Mouse (Mus musculus): Measurements from ENCODE around the gene Klb.

Gene Klb

DNA sequence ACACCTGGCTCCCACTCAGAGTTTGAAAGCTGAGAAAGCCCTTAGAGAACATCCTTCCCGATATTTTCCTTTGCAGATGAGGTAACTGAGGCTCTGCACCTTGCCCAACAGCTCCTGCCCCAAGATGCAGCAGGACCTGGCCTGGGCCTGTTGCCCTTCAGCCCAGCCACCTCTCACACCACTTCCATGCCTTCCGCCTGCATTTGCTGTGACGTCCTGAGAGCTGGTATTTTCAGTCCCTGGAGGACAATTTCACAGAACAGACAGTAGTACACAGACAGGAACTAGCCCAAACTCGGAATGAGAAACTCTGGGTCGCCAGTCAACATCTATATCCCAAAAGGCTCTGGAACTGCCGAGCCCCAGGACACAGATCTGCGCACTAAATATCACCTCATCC lies 26.6 kb downstream of the Klb start:
- no peak for DNase-seq (ENCODE audit: low spot score in 2 of 2)

DNA sequence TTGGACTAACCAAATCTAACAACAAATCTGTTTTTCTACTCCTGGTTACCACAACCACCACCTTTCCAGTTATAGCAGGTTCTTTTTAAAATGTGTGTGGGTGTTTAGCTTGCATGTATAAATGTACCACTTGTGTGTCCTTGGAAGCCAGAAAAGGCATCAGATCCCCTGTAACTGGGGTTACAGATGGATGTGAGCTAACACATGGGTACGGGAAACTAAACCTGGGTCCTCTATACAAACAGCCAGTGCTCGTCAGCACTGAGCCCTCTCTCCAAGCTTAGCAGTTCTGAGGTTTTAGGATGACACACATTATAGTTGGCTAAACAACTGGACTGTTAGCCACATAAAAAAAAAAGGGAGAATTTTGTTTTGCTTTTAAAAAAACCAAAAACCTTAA lies 37.6 kb downstream of the Klb start:
- no peak for DNase-seq (ENCODE audit: low spot score in 2 of 2)

DNA sequence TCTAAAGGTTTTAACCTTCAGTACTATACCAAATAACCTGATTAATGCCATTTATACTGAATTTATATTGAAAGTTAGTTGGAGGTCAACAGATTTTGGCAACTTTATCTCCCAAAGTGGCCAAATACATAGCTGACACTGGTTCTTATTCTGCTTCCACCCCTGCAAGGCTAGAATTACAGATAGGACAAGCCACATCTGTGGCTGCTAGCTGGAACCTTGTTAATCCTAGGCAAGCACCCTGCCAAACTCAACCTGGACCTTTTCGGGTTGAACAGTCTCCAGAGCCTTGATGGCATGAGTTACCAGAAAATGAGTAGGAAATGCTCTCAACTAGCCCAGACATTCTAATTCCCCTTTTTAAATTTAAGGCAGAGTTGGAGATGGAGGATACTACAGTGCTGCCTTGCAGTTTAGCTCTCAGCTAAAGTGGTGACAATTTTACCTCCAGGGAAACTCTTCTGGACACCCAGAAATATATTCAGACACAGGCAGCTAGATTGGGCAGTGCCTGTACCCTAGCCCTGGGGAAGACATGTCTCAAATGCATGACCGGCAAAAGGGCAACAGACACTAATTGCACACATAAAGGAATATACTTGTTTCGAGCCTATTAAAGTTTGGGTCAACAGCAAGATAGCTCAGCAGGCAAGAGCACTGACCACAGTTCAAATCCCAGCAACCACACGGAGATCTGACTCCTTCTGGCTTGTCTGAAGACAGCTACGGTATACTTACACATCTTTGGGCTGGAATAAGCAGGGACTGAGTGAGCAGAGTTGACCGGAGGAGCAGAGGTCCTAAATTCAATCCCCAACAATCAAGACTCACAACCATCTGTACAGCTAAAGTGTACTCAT lies 39.1 kb downstream of the Klb start:
- no peak for DNase-seq (ENCODE audit: low spot score in 2 of 2)

DNA sequence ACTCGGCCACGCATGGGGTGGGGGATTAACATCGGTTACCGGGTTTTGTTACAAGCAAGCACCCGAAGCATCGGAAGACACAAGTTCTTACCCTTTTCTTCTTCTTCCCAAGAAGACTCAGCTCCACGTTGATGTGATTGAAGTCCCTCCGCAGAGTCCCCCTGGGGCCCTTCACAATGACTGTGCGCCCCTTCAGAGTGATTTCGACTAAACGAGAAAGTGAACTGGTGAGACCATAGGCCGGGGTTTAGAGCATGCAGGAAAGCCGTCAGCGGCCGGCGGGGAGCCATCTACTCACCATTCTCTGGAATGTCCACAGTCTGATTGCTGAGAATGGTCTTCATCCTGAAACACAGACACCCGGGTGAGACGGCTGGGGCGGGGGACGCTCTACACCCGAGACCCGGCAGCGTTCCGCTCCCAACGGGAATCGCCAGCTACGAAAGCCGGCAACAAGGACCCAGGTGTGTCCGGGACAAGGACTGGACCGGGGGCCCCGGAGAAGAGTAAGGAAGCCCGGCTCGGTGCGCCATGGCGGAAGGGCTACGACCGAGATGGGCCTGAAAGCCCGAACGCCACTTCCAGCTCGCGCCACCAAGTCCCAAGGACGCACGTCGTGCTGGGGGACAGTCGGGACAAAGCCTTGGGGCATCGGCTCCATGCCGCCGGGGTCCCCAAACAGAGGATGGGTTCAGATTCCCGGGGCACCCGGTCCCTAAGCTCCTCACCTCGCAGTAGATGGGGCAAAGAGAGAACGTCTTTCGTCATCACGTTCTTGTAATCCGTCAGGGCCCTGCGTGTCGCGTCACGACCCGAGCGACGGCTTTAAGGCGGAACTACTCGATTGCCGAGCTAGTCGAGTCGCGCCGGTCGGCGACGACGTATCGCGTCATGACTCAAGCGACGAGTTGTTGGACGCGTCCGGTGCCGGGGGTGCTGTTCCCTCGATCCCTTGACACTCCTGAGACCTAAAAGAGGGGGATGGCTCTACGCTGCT lies 42.8 kb downstream of the Klb start, which contains the start of the genes Rpl9 and Lias:
TSS of gene Rpl9 (minus strand) at position 797 of the 997 bp plus-strand sequence.
TSS of gene Lias (plus strand) at position 850 of the 997 bp plus-strand sequence.
- peak; percentile 99 for DNase-seq (ENCODE audit: low spot score in 2 of 2)

DNA sequence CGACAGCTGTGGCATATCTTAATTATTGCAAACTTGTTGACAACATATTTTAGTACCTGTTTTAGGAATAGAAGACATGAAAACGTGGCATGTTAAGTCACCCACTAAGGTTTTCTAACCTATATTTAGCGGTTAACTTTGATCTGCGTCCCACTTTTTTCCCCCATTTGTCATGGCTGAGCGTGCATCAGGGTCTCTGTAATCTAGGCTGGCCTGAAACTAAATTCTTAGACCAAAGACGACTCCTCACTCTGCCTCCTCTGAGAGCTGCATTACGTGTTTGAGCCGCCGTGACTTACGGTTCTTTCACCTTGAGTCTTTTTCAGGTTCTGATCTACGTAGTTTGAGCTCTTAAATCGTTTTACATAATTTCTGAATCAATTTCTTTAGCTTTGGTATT lies 43.6 kb downstream of the Klb start:
- DNase-seq (ENCODE audit: low spot score in 2 of 2) = no peak

DNA sequence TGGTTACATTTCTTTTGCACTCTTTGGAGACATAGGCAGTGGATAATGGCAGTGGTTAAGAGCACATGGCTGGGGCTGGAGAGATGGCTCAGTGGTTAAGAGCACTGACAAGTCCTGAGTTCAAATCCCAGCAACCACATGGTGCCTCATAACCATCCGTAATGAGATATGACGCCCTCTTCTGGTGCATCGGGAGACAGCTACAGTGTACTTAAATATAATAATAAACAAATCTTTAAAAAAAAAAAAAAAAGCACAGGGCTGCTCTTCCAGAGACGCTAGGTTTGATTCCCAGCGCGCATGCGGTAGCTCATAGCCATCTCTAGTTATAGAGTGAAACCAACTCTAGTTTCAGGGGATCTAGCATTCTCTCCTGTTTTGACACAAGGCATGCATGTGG lies 46.3 kb downstream of the Klb start:
- no peak for DNase-seq (ENCODE audit: low spot score in 2 of 2)

DNA sequence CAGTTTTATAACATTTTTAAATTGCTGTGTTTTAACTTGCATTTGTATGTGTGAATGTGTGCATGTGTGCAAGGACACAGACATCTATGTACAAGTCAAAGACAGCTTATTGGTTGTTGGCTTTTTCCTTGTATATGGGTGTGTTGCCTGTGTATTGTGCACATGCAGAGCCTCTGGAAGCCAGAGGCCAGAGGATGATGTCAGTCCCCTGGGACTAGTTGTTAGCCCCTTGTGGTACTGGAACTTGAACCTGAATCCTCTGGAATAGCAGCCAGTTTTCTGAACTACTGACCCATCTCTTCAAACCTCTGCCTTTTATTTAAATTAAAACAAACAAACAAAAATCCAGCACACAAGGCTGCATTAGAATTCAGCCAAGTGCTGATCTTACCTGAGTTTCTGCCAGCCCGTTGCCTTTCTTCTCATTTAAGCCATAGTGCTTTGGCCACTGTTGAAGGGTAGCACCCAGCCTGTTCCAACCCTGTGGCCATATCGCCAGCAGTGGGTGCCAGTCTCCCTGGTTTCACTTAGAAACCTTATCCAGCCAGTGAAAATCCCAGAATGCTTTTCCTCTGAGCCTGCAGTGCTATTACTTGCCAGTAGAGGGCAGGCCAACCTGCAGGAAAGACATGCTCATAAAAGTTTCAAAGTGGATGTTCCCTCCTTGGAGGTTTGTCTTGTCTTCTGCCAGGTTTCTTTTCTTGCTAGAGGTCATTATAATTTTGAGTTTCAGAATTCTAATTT lies 53.3 kb downstream of the Klb start:
- peak; percentile 70 to 81 for DNase-seq (ENCODE audit: low spot score in 2 of 2)

DNA sequence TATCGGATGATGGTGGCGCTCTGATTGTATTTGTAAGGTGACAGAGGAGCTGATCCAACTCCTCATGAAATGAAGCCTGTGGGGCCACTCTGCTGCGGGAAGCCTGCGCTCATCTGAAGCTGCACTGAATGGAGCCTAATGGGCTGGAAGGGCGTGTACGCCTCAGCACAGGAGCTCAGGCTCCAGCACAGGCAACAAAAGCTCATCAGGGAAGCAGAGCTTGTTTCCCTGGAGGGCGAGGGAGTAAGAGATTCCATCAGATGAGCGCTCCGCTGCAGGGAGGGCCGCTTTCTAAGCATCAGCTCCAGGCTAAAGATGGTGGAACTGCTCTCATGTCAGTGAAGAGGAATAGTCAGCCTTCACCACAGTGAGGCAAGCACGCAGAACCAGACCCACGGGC lies 59.9 kb downstream of the Klb start:
- DNase-seq (ENCODE audit: low spot score in 2 of 2) = no peak

DNA sequence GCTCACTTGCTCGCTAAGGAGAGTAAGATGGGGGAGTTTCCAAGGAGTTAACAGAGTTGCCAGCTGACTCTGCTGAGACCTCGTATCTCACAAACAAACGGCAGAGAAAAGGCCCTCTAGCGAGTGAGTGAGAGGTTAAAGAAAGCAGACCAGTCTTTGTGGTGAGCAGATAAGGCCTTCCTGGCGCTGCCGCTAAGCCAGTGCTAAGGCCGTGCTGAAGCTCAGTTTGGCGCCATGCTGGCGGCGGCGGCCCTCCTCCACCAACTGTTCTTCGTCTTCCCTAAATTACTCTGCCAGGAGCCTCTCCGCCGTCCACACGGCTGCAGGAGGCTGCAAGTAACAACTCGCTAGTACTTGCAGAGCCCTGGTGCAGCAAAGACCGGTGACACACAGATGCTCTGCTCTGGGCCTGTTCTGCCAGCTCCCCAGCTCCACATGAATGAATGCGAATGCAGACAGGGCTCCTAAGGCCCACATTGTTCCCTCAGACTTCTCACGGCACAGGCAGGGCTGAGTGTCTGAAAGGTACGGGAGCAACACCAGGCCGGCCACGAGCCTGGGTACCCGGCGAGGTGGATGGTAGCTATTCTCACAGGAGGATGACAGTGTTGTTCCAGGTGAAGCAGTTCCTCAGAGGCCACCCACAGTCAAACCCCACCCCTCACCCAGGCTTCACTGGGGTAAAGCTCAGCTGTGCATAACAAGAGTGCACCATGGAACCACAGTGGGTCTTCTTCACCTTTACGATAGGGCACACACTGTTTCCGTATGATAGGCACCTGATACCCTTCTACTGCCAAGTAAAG lies 67.7 kb downstream of the Klb start:
- no peak for DNase-seq (ENCODE audit: low spot score in 2 of 2)

DNA sequence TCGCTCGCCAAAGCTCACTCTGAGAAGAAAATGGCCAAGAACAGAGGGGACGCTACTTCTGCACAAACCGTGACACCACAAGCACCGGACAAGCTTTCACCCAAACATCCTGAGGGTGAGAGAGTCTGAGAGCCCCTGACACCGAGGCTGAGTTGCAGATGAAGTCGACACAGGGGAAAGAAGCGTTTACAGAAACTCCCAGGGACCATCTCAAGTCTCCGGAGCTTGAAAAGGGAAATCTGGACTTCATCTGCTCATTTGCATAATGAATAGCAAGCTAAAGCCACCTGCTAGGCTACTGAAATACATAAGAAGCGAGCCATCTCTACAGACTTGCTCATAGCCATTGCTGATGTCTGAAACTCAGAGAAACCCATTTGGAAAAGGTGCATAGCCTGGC lies 71.0 kb downstream of the Klb start:
- no peak for DNase-seq (ENCODE audit: low spot score in 2 of 2)

DNA sequence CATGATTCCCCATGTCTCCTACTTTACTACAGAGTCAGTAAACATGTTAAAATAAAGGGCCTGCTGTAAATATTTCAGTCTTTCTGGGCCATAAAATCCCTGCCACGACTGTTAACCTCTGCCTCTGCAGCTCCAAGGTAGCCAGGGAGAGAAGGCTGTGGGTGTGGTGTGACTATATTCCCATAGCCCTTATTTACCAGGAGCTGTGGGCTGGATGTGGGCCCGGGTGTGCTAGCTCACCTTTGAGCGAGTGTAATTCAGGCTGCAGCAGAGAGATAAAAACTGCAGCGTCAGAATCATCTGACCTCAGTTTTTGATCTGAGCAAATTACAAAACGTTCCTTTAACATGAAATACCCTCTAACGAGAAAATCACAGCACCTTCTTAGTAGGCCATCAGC lies 72.7 kb downstream of the Klb start:
- no peak for DNase-seq (ENCODE audit: low spot score in 2 of 2)

DNA sequence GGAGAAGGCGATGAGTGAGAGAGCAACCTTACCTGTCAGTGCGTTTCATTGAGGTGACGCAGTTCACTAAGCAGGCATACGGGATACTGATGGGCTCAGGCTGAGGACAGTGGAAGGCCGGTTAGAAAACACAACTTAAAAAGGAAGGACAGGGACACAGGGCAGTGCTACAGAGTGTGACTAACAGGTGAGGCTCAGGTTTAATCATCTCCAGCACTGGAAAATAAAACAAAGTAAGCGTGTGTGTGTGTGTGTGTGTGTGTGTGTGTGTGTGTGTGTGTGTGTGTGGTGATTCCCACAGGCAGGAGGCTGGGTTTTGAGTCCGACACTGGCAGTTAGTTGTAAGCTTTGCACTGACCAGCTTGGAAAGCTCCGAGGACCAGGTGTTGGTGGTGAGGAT lies 74.7 kb downstream of the Klb start:
- no peak for DNase-seq (ENCODE audit: low spot score in 2 of 2)

DNA sequence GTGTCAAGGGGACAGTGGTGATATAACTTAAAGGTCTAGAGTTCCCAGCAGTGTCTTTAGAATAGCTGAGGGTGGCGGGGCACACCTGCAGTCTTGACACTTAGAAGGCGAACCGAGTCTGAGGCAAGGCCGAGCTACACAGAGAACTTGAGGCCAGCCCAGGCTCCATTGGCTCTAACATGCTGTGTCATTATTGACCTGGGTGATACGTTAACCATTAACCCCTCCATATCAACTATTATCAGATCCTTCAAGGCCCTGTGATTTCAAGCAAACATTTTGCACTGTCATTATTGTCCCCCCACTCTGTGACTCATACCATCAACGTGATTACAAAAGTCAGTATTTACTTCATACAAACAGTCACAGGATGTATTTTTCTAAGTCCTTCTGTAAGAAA lies 76.1 kb downstream of the Klb start:
- no peak for DNase-seq (ENCODE audit: low spot score in 2 of 2)

DNA sequence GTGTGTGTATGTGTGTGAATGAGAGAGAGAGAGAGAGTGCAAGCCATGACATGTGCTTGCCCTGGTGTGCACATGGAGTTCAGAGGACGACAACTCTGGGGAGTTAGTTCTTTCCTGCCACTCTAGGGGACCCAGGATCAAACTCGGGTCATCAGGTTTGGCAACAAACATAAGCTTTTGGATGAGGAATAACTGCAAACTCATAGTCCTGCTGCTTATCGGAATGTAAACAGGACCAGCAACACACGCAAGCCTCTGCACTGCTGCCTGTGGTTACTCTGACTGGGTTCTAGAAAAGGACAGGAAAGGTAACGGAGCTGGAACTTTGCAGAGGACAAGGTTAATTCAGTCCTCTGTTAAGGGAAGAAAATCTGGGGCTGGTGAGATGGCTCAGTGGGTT lies 77.1 kb downstream of the Klb start:
- no peak for DNase-seq (ENCODE audit: low spot score in 2 of 2)

DNA sequence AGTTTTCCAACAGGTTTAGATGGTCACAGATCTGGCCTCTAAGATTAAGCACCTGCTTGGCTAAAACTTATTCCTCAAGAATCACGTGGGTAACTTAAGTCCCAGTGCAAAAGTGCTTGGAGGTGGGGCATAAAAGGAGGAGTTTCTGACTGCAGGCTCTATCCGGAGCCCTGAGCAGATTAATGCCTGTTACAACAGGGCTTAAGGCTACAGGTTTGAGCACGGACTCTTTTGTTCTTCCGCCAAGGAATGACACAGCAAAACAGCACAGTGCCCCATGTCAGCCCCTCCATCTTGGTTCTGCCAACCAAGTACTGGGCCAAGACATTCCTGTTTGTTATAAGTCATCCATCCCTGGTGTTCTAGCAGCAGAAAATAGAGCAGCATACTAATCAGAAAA lies 80.2 kb downstream of the Klb start:
- DNase-seq (ENCODE audit: low spot score in 2 of 2) = no peak

DNA sequence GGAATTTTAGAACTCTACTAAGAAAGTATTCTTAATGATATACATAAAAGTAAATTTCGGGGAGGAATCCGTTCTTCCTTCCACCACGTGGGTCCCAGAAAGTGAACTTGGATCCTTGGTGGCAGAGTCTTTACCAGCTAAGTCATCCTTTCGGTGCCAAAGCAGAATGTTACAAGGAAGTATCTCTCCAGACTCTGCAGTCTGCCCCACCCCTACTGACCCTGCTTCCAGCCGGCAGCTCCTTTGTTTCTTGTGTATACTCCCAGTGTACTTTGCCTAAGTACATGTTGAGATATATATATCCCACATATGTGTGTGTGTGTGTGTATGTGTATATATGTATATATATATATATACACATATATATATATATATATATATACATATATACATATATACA lies 81.3 kb downstream of the Klb start:
- no peak for DNase-seq (ENCODE audit: low spot score in 2 of 2)

Measured in frontal cortex, postnatal 14 days (tissue).